Mouse (Mus musculus) CD4-positive, CD25-positive, alpha-beta regulatory T cell (primary cell): ENCODE results near the gene Rpf1. TPM values are rescaled to one million over a fixed set of nuclear protein-coding genes. Genes with fewer than 3 reads are reported as not detected.

ENCODE experiments used
- polyA plus RNA-seq: library from polyadenylated mRNA; unstranded; fragments of 100-300 nt; shearing (Covaris generic); gene quantifications from one replicate; pipeline ENCODE4 v1.2.1, GENCODE M21; 2017

Gene Rpf1
- 72.3 TPM for polyA plus RNA-seq

DNA sequence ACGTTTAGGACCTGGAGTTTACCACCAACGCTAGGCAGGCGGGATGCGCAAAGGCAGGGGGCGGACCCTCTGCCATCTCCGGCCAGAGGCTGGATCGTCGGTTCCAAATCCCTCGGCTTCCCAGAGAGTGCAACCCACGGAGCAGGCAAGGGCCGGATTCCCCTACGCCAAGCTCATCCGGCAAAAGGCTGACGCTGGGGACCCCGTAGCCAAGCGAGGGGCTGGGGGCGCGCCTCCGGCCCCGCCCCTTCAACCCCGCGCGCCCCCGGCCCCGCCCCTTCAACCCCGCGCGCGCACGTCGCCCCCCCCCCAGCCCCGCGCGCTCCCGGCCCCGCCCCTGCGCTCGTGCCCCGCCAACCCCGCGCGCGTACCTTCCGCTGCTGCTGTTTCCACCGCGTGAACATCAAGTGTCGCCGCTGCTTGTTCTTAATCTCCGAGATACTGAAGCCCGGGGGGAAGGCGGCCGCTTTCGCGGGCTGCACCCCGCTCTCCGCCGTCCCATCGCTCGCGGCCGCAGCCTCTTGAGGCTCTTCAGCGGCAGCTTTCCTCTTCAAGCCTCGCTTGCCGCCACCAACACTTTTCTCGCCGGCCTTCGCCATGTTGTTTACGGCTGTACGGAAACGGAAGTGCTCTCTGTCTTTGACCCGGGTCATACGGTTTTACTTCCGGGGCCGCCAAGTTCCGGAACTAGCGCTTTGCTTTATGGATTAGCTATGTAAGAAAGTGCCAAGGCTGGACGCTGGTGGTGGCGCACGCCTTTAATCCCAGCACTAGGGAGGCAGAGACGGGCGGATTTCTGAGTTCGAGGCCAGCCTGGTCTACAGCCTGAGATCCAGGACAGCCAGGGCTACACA lies at the start of gene Rpf1:
Gene Rpf1, minus strand, starts transcription at position 632 of the 854 bp plus-strand sequence.

DNA sequence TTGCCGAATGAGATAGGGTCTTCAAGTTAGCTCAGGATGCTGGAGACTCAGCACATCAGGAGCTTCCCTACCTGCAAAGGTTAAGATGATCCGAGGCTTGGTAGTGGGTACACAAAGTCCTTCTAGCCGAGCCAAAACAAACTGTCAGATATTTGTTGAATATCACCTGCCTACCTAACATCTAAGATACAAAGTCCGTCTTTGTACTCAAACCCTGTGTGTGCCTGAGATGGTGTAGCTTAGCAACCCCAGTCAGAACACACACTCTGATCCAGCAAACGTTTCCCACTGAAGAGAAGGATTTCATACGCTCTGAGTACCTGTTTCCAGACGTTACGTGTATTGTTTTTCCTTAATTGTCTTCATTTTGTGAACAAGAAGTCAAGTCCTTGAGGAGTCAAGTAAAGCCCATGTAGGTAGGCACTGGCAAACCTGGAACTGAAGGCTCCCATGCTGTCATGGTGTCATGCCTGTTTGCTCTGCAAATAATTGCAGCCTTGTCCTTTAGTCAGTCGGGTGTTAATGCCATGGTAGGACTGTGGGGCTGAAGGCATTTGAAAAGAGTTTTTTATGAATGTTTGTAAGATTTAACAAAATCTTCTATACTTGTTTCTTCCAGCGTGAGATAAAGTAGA lies 49.0 kb upstream of the Rpf1 start, which contains the start of gene Uox:
Gene Uox, plus strand, starts transcription at position 279 of the 635 bp plus-strand sequence.

GRCm38 (mm10) chr3:146499431-146500002 lies 21.7 kb downstream of the Rpf1 start, which contains the start of the genes Spata1 and Gng5:
Gene Spata1, minus strand, starts transcription at chr3:146499753.
Gene Gng5, plus strand, starts transcription at chr3:146499807.

Other genes with a start within 250 kb of the Rpf1 start
- gene Ssx2ip, start 116.8 kb downstream of the Rpf1 start, polyA plus RNA-seq = 3.5 TPM
- gene Ctbs, start 71.6 kb downstream of the Rpf1 start, polyA plus RNA-seq = 9.2 TPM
- gene Spata1, start 21.7 kb downstream of the Rpf1 start, polyA plus RNA-seq = 11.6 TPM
- 454 TPM for gene Gng5, start 21.6 kb downstream of the Rpf1 start, polyA plus RNA-seq
- gene Uox, start 49.0 kb upstream of the Rpf1 start, polyA plus RNA-seq = not detected
- not detected for gene Dnase2b, start 94.2 kb upstream of the Rpf1 start, polyA plus RNA-seq
- gene 4930503B20Rik, start 129.9 kb upstream of the Rpf1 start, polyA plus RNA-seq = not detected
- 0.51 TPM for gene Samd13, start 164.2 kb upstream of the Rpf1 start, polyA plus RNA-seq